Mouse (Mus musculus): Measurements from ENCODE around the gene Ddx19a.
"Not testable (repeated sequence)": the region's sequence is repeated elsewhere in the genome, so short reads cannot be mapped to it uniquely, and the experiment has no call there.

The Ddx19a gene

DNA sequence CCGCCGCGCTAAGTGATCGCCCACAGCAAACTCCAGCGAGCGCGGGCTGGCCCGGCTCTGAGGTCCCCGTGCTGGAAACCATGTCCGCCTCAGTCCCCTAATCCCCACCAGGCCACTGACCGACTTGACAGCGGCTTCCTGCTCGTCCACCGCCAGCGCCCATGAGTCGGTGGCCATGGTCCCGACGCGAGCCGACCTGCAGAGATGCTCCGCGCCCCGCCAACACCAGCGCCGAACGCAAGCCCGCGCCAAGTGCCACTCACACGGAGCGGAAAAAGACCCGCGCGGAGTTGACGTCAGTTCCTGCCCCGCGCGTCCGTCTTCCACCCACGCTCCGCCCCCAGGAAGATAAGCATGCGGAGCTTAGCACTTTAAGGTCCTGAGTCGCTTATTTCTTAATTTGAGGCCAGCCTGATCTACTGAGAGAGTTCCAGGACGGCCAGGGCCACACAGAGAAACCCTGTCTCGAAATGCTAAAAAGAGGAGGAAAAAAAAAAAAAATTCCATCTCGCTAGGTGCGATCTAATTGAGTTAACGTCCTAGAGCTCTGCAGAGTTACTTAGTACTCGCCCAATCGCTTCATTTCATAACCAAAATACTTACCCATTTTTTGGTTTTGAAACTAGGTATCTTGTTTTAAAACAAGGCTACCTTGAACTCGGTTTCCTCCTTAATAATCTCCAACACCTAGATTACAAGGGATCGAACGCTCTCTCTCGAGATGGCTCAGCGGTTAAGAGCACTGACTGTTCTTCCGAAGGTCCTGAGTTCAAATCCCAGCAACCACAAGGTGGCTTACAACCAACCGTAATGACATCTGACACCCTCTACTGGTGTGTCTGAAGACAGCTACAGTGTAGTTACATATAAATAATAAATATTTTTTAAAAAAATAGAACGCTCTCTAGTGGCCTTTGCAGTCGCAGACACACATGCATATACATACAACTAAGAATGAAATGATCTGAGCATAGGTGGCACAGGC, at the start of gene Ddx19a:
Gene Ddx19a, minus strand, starts transcription at position 254 of the 985 bp plus-strand sequence.
- peak; percentile 84 for DNase-seq (ENCODE audit: extremely low spot score, low spot score)

DNA sequence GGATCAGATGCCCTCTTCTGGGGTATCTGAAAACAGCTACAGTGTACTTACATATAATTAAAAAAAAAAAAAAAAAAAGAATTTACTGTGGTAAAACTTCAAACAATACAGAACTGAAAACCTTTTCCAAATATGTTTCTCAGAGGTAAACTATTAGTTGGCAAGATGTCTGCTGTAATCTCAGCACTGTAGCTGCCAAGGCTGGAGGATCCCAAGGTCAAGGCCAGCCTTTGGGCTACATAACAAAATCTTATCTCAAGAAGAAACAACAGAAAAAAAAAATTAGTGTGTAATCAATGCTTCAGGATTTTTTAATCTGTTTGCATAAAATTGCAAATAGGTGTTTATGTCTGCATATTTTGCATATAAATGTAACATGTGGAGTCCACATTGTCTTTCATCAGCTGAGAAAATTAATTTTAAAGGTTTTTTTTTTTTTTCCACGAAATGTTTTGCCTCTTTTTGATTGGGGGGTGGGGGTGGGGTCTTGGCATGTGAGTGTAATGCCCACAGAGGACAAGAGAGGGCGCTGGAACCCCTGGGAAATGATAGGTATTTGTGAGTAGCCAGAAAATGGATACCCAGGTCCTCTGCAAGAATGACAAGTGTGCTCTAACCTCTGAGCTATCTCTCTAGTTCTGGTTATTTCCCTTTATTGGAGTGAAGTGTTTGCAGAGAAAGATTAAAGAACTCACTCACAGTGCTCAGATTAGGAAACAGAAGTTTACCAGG, 46.6 kb upstream of the Ddx19a start:
- no peak for DNase-seq (ENCODE audit: extremely low spot score, low spot score)

DNA sequence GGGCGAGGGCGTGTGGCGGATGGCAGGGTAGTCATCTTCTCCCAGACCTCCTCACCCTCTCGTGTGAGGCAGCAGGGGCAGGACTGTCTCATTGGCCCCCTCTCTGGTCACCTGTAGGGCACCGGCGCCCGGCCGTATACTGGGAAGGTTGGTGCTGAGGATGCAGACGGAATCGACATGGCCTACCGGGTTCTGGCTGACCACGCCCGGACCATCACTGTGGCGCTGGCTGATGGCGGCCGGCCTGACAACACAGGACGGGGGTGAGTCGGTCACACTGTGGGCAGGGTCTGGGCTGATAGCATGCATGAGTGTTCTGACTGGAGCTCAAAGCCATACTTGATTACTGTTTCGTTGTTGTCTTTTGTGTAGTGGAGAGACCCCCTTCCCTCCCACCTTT, 44.9 kb upstream of the Ddx19a start:
- DNase-seq (ENCODE audit: extremely low spot score, low spot score) = no peak

- no peak for DNase-seq (ENCODE audit: extremely low spot score, low spot score)
Measured at GRCm38 (mm10) chr8:111036591-111036990, 39.0 kb upstream of the Ddx19a start.

DNA sequence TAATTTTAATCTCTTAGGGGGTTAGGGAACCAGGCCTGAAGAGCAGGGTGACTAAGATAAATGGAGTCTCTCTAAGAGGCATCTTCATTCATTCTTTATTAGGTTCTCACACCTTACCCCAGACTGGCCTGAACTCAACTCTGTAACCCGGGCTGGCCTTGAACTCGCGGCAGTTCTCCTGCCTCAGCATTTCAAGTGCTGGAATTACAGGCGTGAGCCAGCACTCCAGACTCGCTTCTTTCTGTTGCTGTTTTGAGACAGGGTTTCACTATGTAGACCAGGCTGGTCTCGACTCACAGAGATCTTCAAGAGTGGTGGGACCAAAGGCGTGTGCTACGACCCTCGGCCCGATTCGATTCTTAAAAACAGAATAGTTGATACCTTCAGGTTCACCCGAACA, 36.7 kb upstream of the Ddx19a start:
- no peak for DNase-seq (ENCODE audit: extremely low spot score, low spot score)

DNA sequence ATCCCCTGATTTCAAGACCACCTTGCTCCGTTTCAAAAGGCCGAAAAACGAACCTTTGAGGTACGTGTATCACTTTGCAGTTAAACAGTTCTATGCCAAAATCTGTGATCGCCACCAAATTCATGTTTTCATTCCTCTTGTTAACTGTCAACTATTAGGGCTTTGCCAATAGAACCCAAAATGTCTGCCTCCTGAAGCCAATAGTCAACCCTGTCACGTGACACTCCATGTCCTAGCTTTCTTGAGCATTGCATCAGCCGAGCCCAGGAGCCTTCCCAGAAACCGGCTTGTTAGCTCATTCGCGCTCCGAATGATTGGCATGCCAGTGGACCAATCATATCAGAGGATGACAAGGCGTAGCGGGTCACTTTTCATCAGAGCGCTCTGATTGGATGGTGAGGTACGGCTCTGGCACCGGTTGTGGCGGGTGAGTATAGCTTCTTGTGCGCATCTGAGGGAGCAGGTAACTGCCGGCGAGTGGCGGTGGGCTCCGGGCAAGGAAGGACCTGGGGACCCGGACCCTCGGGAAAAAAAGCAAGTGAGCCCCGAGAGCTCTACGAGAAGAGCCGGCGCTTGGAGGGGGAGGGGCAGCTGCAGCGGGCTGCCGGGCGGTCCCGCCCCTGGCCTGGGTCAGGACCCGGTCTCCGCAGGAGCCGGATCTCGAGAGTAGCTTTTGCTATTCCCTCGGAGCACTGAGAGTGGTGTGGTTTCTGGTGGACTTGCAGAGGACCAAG, 36.0 kb upstream of the Ddx19a start:
- DNase-seq (ENCODE audit: extremely low spot score, low spot score) = peak; percentile 95

- DNase-seq (ENCODE audit: extremely low spot score, low spot score) = no peak
Measured at GRCm38 (mm10) chr8:111032916-111033315, 35.3 kb upstream of the Ddx19a start, which contains the start of gene Aars. TSS of gene Aars (plus strand) at chr8:111033144.

DNA sequence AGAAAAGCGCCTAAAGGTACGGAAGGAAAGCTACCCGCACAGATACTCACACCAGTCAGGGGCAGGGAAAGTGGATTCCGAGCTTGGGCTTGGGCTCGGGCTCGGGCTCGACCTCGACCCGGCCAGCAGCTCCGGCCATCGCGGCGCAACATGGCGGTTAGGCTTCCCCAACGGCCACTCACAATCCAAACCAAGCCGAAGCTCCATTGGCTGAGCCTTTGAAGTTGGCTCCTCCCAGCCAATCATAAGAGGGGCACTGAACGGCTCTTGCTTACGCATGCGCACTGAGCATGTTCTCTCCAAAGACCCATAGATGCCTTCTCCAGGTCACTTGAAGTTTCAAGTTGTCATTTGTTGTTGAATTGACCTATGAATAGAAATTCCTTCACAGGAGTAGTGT, 34.0 kb upstream of the Ddx19a start, which contains the start of gene Ddx19b:
Gene Ddx19b, minus strand, starts transcription at position 180 of the 400 bp plus-strand sequence.
- DNase-seq (ENCODE audit: extremely low spot score, low spot score) = no peak

GRCm38 (mm10) chr8:111030045-111030444, 32.4 kb upstream of the Ddx19a start:
- no peak for DNase-seq (ENCODE audit: extremely low spot score, low spot score)

DNA sequence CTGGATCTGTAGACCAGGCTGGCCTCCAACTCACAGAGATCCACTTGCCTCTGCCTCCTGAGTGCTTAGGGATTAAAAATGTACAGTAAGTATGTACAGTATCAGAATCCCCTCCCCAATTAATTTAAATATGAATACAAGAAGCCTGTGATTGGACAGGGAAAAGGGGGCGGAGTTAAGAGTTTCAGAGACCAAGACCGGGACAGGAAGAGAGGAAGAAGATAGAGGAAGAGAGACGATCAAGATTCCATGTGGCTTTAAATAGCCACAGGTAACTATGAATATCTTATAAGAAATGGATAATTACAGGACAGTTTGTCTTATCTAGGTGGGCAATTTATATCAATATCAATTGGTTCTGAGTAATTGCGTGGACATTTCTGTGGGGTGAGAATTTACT, 32.0 kb upstream of the Ddx19a start:
- DNase-seq (ENCODE audit: extremely low spot score, low spot score) = no peak

DNA sequence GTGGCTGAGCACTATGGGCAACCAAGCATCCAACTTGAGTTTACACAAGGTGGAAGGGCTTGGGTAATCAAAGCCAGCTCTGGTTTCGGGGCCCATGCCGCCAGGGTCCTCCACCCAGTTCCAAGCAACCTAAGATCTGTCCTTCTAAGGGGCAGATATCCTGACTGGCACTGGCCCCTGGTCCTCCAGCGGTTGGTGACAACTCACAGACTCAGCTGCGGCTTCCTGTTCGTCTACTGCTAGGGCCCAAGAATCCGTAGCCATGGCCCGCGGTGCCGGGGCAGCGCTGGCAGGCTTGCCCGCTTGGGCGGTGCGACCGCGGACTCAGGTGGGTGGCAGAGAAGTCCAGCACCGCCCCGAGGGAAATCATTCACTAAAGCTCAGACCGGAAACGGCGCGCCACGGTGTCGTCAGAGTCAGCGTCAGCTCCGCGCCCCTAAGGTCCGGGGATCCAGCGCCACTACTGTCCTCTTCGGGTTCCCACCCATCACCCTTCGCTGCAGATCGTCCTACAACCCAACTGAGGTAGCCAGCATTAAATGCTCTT, 29.9 kb upstream of the Ddx19a start:
- DNase-seq (ENCODE audit: extremely low spot score, low spot score) = peak; percentile 80

DNA sequence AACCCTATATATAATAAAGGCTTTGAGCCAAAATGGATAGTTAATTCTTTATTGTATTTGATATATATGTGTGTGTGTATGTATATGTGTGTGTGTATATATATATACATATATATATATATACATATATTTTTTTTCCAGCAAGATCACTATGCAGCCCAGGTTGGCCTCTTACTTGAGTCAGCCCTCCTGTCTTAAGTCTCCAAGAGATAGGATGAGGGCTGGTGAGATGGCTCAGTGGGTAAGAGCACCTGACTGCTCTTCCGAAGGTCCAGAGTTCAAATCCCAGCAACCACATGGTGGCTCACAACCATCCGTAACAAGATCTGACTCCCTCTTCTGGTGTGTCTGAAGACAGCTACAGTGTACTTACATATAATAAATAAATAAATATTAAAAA, 29.0 kb upstream of the Ddx19a start:
- not testable (repeated sequence) for DNase-seq (ENCODE audit: extremely low spot score, low spot score)

- DNase-seq (ENCODE audit: extremely low spot score, low spot score) = not testable (repeated sequence)
Measured at GRCm38 (mm10) chr8:111010230-111010991, 12.8 kb upstream of the Ddx19a start.

- DNase-seq (ENCODE audit: extremely low spot score, low spot score) = no peak
Measured at GRCm38 (mm10) chr8:110996641-110997430, 764 bp downstream of the Ddx19a start.

DNA sequence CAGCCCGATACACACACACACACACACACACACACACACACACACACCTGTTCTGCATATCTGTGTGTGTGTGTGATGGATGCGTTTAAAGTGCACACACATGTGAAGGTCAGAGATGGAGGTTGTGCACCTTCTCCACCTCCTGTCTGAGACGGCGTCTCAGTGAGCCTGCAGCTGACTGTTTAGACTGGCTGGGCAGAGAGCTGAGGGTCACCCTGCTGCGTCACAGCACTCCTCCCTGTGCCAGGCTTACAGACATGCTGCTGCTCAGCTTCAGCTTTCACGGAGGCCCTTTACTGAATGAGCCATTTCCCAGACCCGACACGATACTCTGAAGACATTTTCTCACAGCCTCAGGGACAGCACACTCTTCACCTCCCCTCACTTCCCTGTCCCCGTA, 7.6 kb downstream of the Ddx19a start:
- DNase-seq (ENCODE audit: extremely low spot score, low spot score) = no peak

- DNase-seq (ENCODE audit: extremely low spot score, low spot score) = no peak
Measured at GRCm38 (mm10) chr8:110987805-110988744, 9.5 kb downstream of the Ddx19a start.

DNA sequence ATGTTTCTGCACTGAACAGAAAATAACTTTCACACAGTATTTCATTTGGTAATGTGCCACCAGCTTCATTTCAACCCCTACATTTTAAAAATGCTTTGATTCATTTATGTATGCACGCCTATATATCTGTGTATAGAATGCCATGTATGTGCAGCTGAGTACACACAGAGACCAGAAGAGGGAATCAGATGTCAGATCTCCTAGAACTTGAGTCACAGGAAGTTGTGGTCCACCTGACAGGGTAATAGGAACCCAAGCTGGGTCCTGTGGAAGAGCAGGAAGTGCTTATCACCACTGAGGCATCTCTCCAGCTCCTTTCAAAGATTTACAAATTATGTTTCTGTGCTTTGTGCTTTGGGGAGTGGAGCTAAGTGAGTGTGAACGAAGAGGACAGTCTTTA, 16.3 kb downstream of the Ddx19a start:
- no peak for DNase-seq (ENCODE audit: extremely low spot score, low spot score)

DNA sequence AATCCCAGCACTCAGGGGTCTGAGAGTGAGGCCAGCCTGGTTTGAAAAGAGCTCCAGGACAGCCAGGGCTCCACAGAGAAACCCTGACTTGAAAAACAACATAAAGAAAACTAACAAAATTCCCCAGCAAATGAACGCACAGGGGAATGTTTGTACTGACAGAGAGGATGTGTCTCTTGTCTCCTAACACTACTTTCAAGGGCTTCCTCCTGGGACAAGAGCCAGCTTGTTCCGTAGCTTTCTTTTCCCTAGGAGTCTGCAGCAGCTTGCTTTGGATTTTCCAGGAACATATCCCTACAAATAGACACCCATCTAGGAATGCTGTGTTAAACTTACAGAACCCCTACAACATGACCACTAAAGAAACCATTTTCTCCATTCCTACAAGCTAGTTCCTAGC, 19.6 kb downstream of the Ddx19a start:
- not testable (repeated sequence) for DNase-seq (ENCODE audit: extremely low spot score, low spot score)
